Mouse (Mus musculus) cortical plate, adult 2 months (tissue): Measurements from ENCODE around the gene Ercc4.

ENCODE experiments used
- CTCF ChIP-seq: fragments of 200-500 bp; IDR thresholded peaks from 2 replicates; pipeline ENCODE4 v1.5.1; 2011; ENCODE audit warnings: mild to moderate bottlenecking, control low read depth, low read length; ENCODE audit not compliant: insufficient read depth; ENCODE audit errors: extremely low read depth
- POLR2A ChIP-seq: fragments of 200-500 bp; IDR thresholded peaks from 2 replicates; pipeline ENCODE4 v1.6.1; 2011; ENCODE audit warnings: mild to moderate bottlenecking, low read length, control low read depth; ENCODE audit not compliant: insufficient read depth; ENCODE audit errors: extremely low read depth

DNA sequence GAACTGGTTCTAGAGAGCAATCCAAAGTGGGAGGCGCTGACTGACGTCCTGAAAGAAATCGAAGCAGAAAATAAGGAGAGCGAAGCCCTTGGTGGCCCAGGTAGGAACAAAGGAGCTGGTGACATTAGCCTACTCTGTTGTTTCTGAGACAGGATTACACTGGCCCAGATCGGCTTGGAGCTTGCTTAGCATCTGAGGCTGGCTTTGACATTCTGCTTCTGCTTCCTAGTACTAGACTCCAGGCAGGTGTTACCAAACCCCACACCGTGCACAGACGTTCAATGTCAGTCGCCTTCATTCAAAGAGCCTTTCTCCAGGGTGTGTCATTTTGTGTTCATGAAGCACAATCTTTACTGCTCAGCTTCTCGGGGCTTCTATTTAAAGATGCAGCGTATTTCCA, 18.1 kb downstream of the Ercc4 start:
- no peak for TF ChIP-seq POLR2A
- TF ChIP-seq CTCF, result no peak
